In the genomic region with DNA sequence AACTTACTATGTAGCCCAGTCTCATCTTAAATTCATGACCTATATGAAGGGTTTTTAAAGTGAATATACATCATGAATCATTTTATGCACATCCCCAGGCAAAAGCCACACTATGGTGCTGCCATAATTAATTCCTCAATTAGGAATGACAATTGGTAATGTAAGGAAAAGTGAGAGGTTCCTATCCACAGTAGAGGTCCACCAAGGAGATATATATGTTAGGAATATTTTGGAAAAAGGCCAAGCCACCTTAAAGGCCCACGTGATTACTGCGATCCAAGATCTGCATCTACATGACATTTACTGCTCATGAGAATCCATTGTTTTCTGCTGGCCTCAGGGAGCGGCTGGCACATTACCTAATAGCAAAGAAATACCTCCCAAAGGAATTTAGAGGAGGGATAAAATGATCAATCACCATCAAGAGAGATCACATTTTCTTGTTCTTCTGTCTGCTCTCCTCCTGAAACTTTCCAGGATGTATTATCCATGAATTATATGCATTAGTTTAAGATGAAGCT, we compare ENCODE assay signal across 15 mouse cellular contexts. TPM values are rescaled to one million over a fixed set of nuclear protein-coding genes. Genes with fewer than 3 reads are reported as not detected.
A peak's percentile ranks its signal among the peaks of the same experiment; 100 is the strongest.
DNase-seq lines count a peak whose midpoint lies in the region; ATAC-seq and TF ChIP-seq lines count a peak whose summit lies in the region.
"Had no signal": no experiment of that assay in that cellular context is flagged by ENCODE, and none has a peak within 500 bp of the region (broad histone marks: within the 10 kb centered on the region; RNA-seq: fewer than 3 reads in every experiment).

No protein-coding gene starts in this region.

- 72% methylated on average over 3 of the region's 3 CpGs for WGBS in forebrain, embryonic 11.5 days
- WGBS in forebrain, embryonic 14.5 days, result 78% methylated on average over 3 of the region's 3 CpGs
- 81% methylated on average over 3 of the region's 3 CpGs for WGBS in midbrain, embryonic 10.5 days
- 83% methylated on average over 3 of the region's 3 CpGs for WGBS in midbrain, embryonic 13.5 days
- WGBS in embryonic facial prominence, embryonic 12.5 days, result 82% methylated on average over 3 of the region's 3 CpGs
- 91% methylated on average over 3 of the region's 3 CpGs for WGBS in liver, postnatal 0 days (ENCODE audit: insufficient replicate concordance)

- no peak for DNase-seq in forebrain, embryonic 11.5 days (ENCODE audit: low spot score)
- no peak for DNase-seq in forebrain, embryonic 14.5 days (ENCODE audit: low spot score)
- DNase-seq in midbrain, embryonic 10.5 days (ENCODE audit: low spot score), result no peak
- no peak for DNase-seq in liver, postnatal 0 days
- DNase-seq in thymus, postnatal 36 days, result no peak
- DNase-seq in spleen, postnatal 36 days (ENCODE audit: low spot score in 2 of 2), result no peak
- DNase-seq: adrenal gland, adult 2 months; gastrocnemius, adult 2 months had no signal

- H3K9me3 ChIP-seq in forebrain, embryonic 11.5 days (ENCODE audit: control insufficient read depth, low read length), result no peaks in the 10 kb centered on the region
- H3K9me3 ChIP-seq in forebrain, embryonic 14.5 days (replicated peaks; ENCODE audit: control insufficient read depth, low read length), result no peaks in the 10 kb centered on the region
- H3K9me3 ChIP-seq in midbrain, embryonic 10.5 days (replicated peaks), result no peaks in the 10 kb centered on the region
- no peaks in the 10 kb centered on the region for H3K9me3 ChIP-seq in midbrain, embryonic 13.5 days
- H3K9me3 ChIP-seq in embryonic facial prominence, embryonic 12.5 days, result no peaks in the 10 kb centered on the region
- no peaks in the 10 kb centered on the region for H3K9me3 ChIP-seq in liver, postnatal 0 days (ENCODE audit: low read length)
- H3K9me3 ChIP-seq: heart, embryonic 15.5 days; kidney, embryonic 15.5 days had no signal

- peaks cover 8% of the 10 kb centered on the region; the same call in 1 of the 2 replicates for H3K4me1 ChIP-seq in forebrain, embryonic 11.5 days (replicated peaks; ENCODE audit: control insufficient read depth, insufficient read depth, low read length)
- peaks cover 27% of the 10 kb centered on the region for H3K4me1 ChIP-seq in forebrain, embryonic 14.5 days (ENCODE audit: control insufficient read depth, insufficient read depth, low read length)
- peaks cover 40% of the 10 kb centered on the region for H3K4me1 ChIP-seq in midbrain, embryonic 10.5 days
- H3K4me1 ChIP-seq in midbrain, embryonic 13.5 days (replicated peaks), result peaks cover 32% of the 10 kb centered on the region
- peaks cover 10% of the 10 kb centered on the region for H3K4me1 ChIP-seq in embryonic facial prominence, embryonic 12.5 days
- H3K4me1 ChIP-seq in liver, postnatal 0 days (ENCODE audit: insufficient read depth), result peaks cover 21% of the 10 kb centered on the region

- no peak for TF ChIP-seq EP300 in liver, postnatal 0 days (IDR thresholded peaks at IDR 0.05; ENCODE audit: low read depth)

- peak overlapping the region; percentile 13; the same call in 1 of the 2 replicates for H3K27ac ChIP-seq in forebrain, embryonic 11.5 days (ENCODE audit: low read depth, low read length)
- no peak overlapping the region for H3K27ac ChIP-seq in forebrain, embryonic 14.5 days (ENCODE audit: low read depth, low read length)
- H3K27ac ChIP-seq in midbrain, embryonic 10.5 days (replicated peaks), result peak overlapping the region; percentile 92
- H3K27ac ChIP-seq in midbrain, embryonic 13.5 days, result no peak overlapping the region
- H3K27ac ChIP-seq in embryonic facial prominence, embryonic 12.5 days, result peak overlapping the region; percentile 90
- peak overlapping the region; percentile 97 for H3K27ac ChIP-seq in liver, postnatal 0 days (ENCODE audit: low read depth)
- H3K27ac ChIP-seq: gastrocnemius, adult 2 months; hindbrain, postnatal 0 days had no signal

- TF ChIP-seq CTCF in liver, postnatal 0 days (IDR thresholded peaks at IDR 0.05; ENCODE audit: low read depth), result no peak

- H3K36me3 ChIP-seq in forebrain, embryonic 11.5 days (ENCODE audit: control insufficient read depth, insufficient read depth, low read length), result no peaks in the 10 kb centered on the region
- H3K36me3 ChIP-seq in forebrain, embryonic 14.5 days (ENCODE audit: control insufficient read depth, insufficient read depth, low read length), result no peaks in the 10 kb centered on the region
- H3K36me3 ChIP-seq in midbrain, embryonic 10.5 days, result no peaks in the 10 kb centered on the region
- H3K36me3 ChIP-seq in midbrain, embryonic 13.5 days, result no peaks in the 10 kb centered on the region
- no peaks in the 10 kb centered on the region for H3K36me3 ChIP-seq in embryonic facial prominence, embryonic 12.5 days
- H3K36me3 ChIP-seq in liver, postnatal 0 days (replicated peaks; ENCODE audit: insufficient read depth, low read length), result no peaks in the 10 kb centered on the region
- H3K36me3 ChIP-seq: heart, embryonic 15.5 days; kidney, embryonic 15.5 days had no signal

- H3K4me3 ChIP-seq in forebrain, embryonic 11.5 days (ENCODE audit: low read depth, low read length), result no peak overlapping the region
- H3K4me3 ChIP-seq in forebrain, embryonic 14.5 days (ENCODE audit: low read depth, low read length), result no peak overlapping the region
- H3K4me3 ChIP-seq in midbrain, embryonic 10.5 days, result peak overlapping the region; percentile 69; the same call in 1 of the 2 replicates
- H3K4me3 ChIP-seq in midbrain, embryonic 13.5 days (replicated peaks), result no peak overlapping the region
- H3K4me3 ChIP-seq in embryonic facial prominence, embryonic 12.5 days, result no peak overlapping the region
- H3K4me3 ChIP-seq in liver, postnatal 0 days (ENCODE audit: low read depth, low read length), result no peak overlapping the region
- H3K4me3 ChIP-seq: gastrocnemius, adult 2 months had no signal

- H3K27me3 ChIP-seq in forebrain, embryonic 11.5 days (ENCODE audit: control insufficient read depth, insufficient read depth, low read length), result no peaks in the 10 kb centered on the region
- no peaks in the 10 kb centered on the region for H3K27me3 ChIP-seq in forebrain, embryonic 14.5 days (replicated peaks; ENCODE audit: control insufficient read depth, insufficient read depth, low read length)
- H3K27me3 ChIP-seq in midbrain, embryonic 10.5 days (ENCODE audit: low read depth, poor library complexity, severe bottlenecking), result no peaks in the 10 kb centered on the region
- H3K27me3 ChIP-seq in midbrain, embryonic 13.5 days, result no peaks in the 10 kb centered on the region
- no peaks in the 10 kb centered on the region for H3K27me3 ChIP-seq in embryonic facial prominence, embryonic 12.5 days
- no peaks in the 10 kb centered on the region for H3K27me3 ChIP-seq in liver, postnatal 0 days (ENCODE audit: insufficient read depth, low read length)
- H3K27me3 ChIP-seq: heart, embryonic 15.5 days; kidney, embryonic 15.5 days; Patski had no signal

- no peak overlapping the region for H3K4me2 ChIP-seq in forebrain, embryonic 11.5 days (ENCODE audit: low read depth, low read length, severe bottlenecking)
- no peak overlapping the region for H3K4me2 ChIP-seq in forebrain, embryonic 14.5 days (ENCODE audit: low read length)
- no peak overlapping the region for H3K4me2 ChIP-seq in midbrain, embryonic 13.5 days (replicated peaks)
- no peak overlapping the region for H3K4me2 ChIP-seq in embryonic facial prominence, embryonic 12.5 days (replicated peaks)
- peak overlapping the region; percentile 84; the same call in 1 of the 2 replicates for H3K4me2 ChIP-seq in liver, postnatal 0 days (ENCODE audit: low read depth, low read length)

- ATAC-seq in forebrain, embryonic 11.5 days (replicated peaks; ENCODE audit: low FRiP score), result no peak
- ATAC-seq in forebrain, embryonic 14.5 days, result no peak
- ATAC-seq in midbrain, embryonic 13.5 days, result no peak
- no peak for ATAC-seq in embryonic facial prominence, embryonic 12.5 days (ENCODE audit: insufficient number of reproducible peaks, insufficient read depth, low FRiP score, low TSS enrichment)
- no peak for ATAC-seq in liver, postnatal 0 days
- ATAC-seq: hindbrain, postnatal 0 days; Patski had no signal

- no peak overlapping the region for H3K9ac ChIP-seq in forebrain, embryonic 11.5 days (ENCODE audit: low read length)
- no peak overlapping the region for H3K9ac ChIP-seq in forebrain, embryonic 14.5 days (ENCODE audit: low read length)
- H3K9ac ChIP-seq in midbrain, embryonic 13.5 days (replicated peaks), result no peak overlapping the region
- no peak overlapping the region for H3K9ac ChIP-seq in embryonic facial prominence, embryonic 12.5 days
- H3K9ac ChIP-seq in liver, postnatal 0 days (replicated peaks), result peak overlapping the region; percentile 66; the same call in 1 of the 2 replicates
- H3K9ac ChIP-seq: heart, embryonic 15.5 days had no signal

RNA-seq across cellular contexts. Expression of a gene that starts 1.7 kb away (rescaled TPM):
- 0.95 TPM in 1 of 2 replicates, not detected in the other for polyA plus RNA-seq in forebrain, embryonic 11.5 days (2014; fragmentation: Nextera tagmentation; extraction: Ambion mirVana)
- 0.97 TPM in 1 of 2 replicates, not detected in the other for polyA plus RNA-seq in forebrain, embryonic 14.5 days (2014; fragmentation: Nextera tagmentation; extraction: Ambion mirVana)
- polyA plus RNA-seq in midbrain, embryonic 10.5 days (2016; fragmentation: Nextera tagmentation; extraction: Ambion mirVana), result 0.42 TPM in 1 of 2 replicates, not detected in the other
- 0.44 and 0.57 TPM in 2 replicates for polyA plus RNA-seq in midbrain, embryonic 13.5 days (2015; fragmentation: Nextera tagmentation; extraction: Ambion mirVana)
- 1.1 and 1.2 TPM in 2 replicates for polyA plus RNA-seq in embryonic facial prominence, embryonic 12.5 days (2016; fragmentation: Nextera tagmentation; extraction: Ambion mirVana)
- 0.40 and 0.49 TPM in 2 replicates for polyA plus RNA-seq in liver, postnatal 0 days (2015; fragmentation: Nextera tagmentation; extraction: Ambion mirVana)
- polyA plus RNA-seq: heart, embryonic 15.5 days; midbrain, postnatal 0 days had no signal

RNA-seq across cellular contexts. Expression of a gene that starts 2.5 kb away (rescaled TPM):
- polyA plus RNA-seq in forebrain, embryonic 11.5 days (2014; fragmentation: Nextera tagmentation; extraction: Ambion mirVana), result 4.7 and 5.9 TPM in 2 replicates
- polyA plus RNA-seq in forebrain, embryonic 14.5 days (2014; fragmentation: Nextera tagmentation; extraction: Ambion mirVana), result 3.5 and 4.7 TPM in 2 replicates
- 4.9 and 6.9 TPM in 2 replicates for polyA plus RNA-seq in midbrain, embryonic 10.5 days (2016; fragmentation: Nextera tagmentation; extraction: Ambion mirVana)
- 4.6 and 5.2 TPM in 2 replicates for polyA plus RNA-seq in midbrain, embryonic 13.5 days (2015; fragmentation: Nextera tagmentation; extraction: Ambion mirVana)
- polyA plus RNA-seq in embryonic facial prominence, embryonic 12.5 days (2016; fragmentation: Nextera tagmentation; extraction: Ambion mirVana), result 9.4 and 11.5 TPM in 2 replicates
- polyA plus RNA-seq in liver, postnatal 0 days (2015; fragmentation: Nextera tagmentation; extraction: Ambion mirVana), result 2.5 and 3.2 TPM in 2 replicates

RNA-seq across cellular contexts. Expression of a gene that starts 2.9 kb away (rescaled TPM):
- 2.9 and 5.4 TPM in 2 replicates for polyA plus RNA-seq in forebrain, embryonic 11.5 days (2014; fragmentation: Nextera tagmentation; extraction: Ambion mirVana)
- 2.0 and 4.7 TPM in 2 replicates for polyA plus RNA-seq in forebrain, embryonic 14.5 days (2014; fragmentation: Nextera tagmentation; extraction: Ambion mirVana)
- polyA plus RNA-seq in midbrain, embryonic 10.5 days (2016; fragmentation: Nextera tagmentation; extraction: Ambion mirVana), result 3.6 and 3.9 TPM in 2 replicates
- polyA plus RNA-seq in midbrain, embryonic 13.5 days (2015; fragmentation: Nextera tagmentation; extraction: Ambion mirVana), result 1.4 and 3.3 TPM in 2 replicates
- 7.8 and 9.6 TPM in 2 replicates for polyA plus RNA-seq in embryonic facial prominence, embryonic 12.5 days (2016; fragmentation: Nextera tagmentation; extraction: Ambion mirVana)
- 6.1 and 7.5 TPM in 2 replicates for polyA plus RNA-seq in liver, postnatal 0 days (2015; fragmentation: Nextera tagmentation; extraction: Ambion mirVana)

RNA-seq across cellular contexts. Expression of a gene that starts 4.2 kb away (rescaled TPM):
- 2.7 and 4.0 TPM in 2 replicates for polyA plus RNA-seq in forebrain, embryonic 11.5 days (2014; fragmentation: Nextera tagmentation; extraction: Ambion mirVana)
- polyA plus RNA-seq in forebrain, embryonic 14.5 days (2014; fragmentation: Nextera tagmentation; extraction: Ambion mirVana), result 2.3 and 2.4 TPM in 2 replicates
- polyA plus RNA-seq in midbrain, embryonic 10.5 days (2016; fragmentation: Nextera tagmentation; extraction: Ambion mirVana), result 1.7 and 2.7 TPM in 2 replicates
- polyA plus RNA-seq in midbrain, embryonic 13.5 days (2015; fragmentation: Nextera tagmentation; extraction: Ambion mirVana), result 1.6 and 2.2 TPM in 2 replicates
- polyA plus RNA-seq in embryonic facial prominence, embryonic 12.5 days (2016; fragmentation: Nextera tagmentation; extraction: Ambion mirVana), result 4.0 and 5.8 TPM in 2 replicates
- 2.8 and 4.6 TPM in 2 replicates for polyA plus RNA-seq in liver, postnatal 0 days (2015; fragmentation: Nextera tagmentation; extraction: Ambion mirVana)
- polyA plus RNA-seq: midbrain, postnatal 0 days had no signal

RNA-seq across cellular contexts. Expression of a gene that starts 7.2 kb away (rescaled TPM):
- polyA plus RNA-seq in forebrain, embryonic 11.5 days (2014; fragmentation: Nextera tagmentation; extraction: Ambion mirVana), result 11.7 and 15.4 TPM in 2 replicates
- polyA plus RNA-seq in forebrain, embryonic 14.5 days (2014; fragmentation: Nextera tagmentation; extraction: Ambion mirVana), result 2.3 and 9.6 TPM in 2 replicates
- 8.1 and 11.3 TPM in 2 replicates for polyA plus RNA-seq in midbrain, embryonic 10.5 days (2016; fragmentation: Nextera tagmentation; extraction: Ambion mirVana)
- polyA plus RNA-seq in midbrain, embryonic 13.5 days (2015; fragmentation: Nextera tagmentation; extraction: Ambion mirVana), result 6.3 and 8.7 TPM in 2 replicates
- polyA plus RNA-seq in embryonic facial prominence, embryonic 12.5 days (2016; fragmentation: Nextera tagmentation; extraction: Ambion mirVana), result 14.0 and 23.7 TPM in 2 replicates
- polyA plus RNA-seq in liver, postnatal 0 days (2015; fragmentation: Nextera tagmentation; extraction: Ambion mirVana), result 10.2 and 16.0 TPM in 2 replicates

Comparison
In these comparisons a context has a peak if more than half of its experiments do, and no peak if none do; other contexts are left out.
1. H3K27ac ChIP-seq: peak in forebrain, embryonic 11.5 days (single experiment), midbrain, embryonic 10.5 days (single experiment), embryonic facial prominence, embryonic 12.5 days (single experiment) and liver, postnatal 0 days (single experiment); none in forebrain, embryonic 14.5 days (single experiment) and midbrain, embryonic 13.5 days (single experiment).